Mouse (Mus musculus) hindbrain, postnatal 0 days (tissue): ENCODE data around the gene Zdhhc14. TPM values are rescaled to one million over a fixed set of nuclear protein-coding genes. Genes with fewer than 3 reads are reported as not detected.

Source experiments
- ATAC-seq: fragments of 200-750 bp; cut with Nextera tagmentation; 2 replicates; pipeline ENCODE4 v1.8.0; 2017; ENCODE audit warnings: mild to moderate bottlenecking, moderate TSS enrichment, moderate library complexity
- DNase-seq: peaks from one replicate; pipeline ENCODE4 v3.0.0-alpha.2; 2015; ENCODE audit warnings: low spot score
- H3K27ac ChIP-seq: fragments of 300-500 bp; sonication (generic); 2 replicates; pipeline ENCODE4 v1.5.1; 2014; ENCODE audit warnings: mild to moderate bottlenecking
- H3K27me3 ChIP-seq: fragments of 300-500 bp; sonication (generic); 2 replicates; pipeline ENCODE4 v1.6.1; 2014; ENCODE audit warnings: low read length, mixed read lengths; ENCODE audit not compliant: insufficient read depth
- H3K36me3 ChIP-seq: fragments of 300-500 bp; sonication (generic); 2 replicates; pipeline ENCODE4 v1.6.1; 2014; ENCODE audit warnings: low read length, mixed read lengths; ENCODE audit not compliant: insufficient read depth
- H3K4me1 ChIP-seq: fragments of 300-500 bp; sonication (generic); 2 replicates; pipeline ENCODE4 v1.6.1; 2014; ENCODE audit warnings: antibody characterized with exemption, low read length, mixed read lengths; ENCODE audit not compliant: insufficient read depth
- H3K4me2 ChIP-seq: fragments of 300-500 bp; sonication (generic); 2 replicates; pipeline ENCODE4 v1.6.1; 2014; ENCODE audit warnings: low read depth, mild to moderate bottlenecking, low read length, moderate library complexity, mixed read lengths
- H3K4me3 ChIP-seq: fragments of 300-500 bp; sonication (generic); 2 replicates; pipeline ENCODE4 v1.5.1; 2014; ENCODE audit warnings: low read length
- H3K9ac ChIP-seq: fragments of 300-500 bp; sonication (generic); replicated peaks from 2 replicates; pipeline ENCODE4 v1.6.1; 2014; ENCODE audit warnings: mild to moderate bottlenecking, low read length, moderate library complexity, mixed read lengths
- H3K9me3 ChIP-seq: fragments of 300-500 bp; sonication (generic); 2 replicates; pipeline ENCODE4 v1.6.1; 2016; ENCODE audit warnings: low read length, mixed read lengths
- CTCF ChIP-seq: IDR thresholded peaks from 2 replicates; pipeline ENCODE4 v1.5.1; 2016; ENCODE audit warnings: antibody characterized with exemption, control low read depth, low read depth
- WGBS: fragments of 180-500 bp; shearing (Covaris S2); extraction: QIAGEN DNeasy Blood & Tissue Kit; methylation state at CpG from one replicate; pipeline ENCODE4 v1.1.7; 2014; 5-methylcytosine and 5-hydroxymethylcytosine counted together
- polyA plus RNA-seq: library from polyadenylated mRNA; unstranded; fragments of >200 nt; fragmentation: Nextera tagmentation; extraction: Ambion mirVana; gene quantifications from 2 replicates; pipeline ENCODE4 v1.2.1, GENCODE M21; 2015
- total RNA-seq: library from RNA; depleted of rRNA; stranded (reverse); fragments of >200 nt; gene quantifications from 2 replicates; pipeline ENCODE4 v1.2.3, GENCODE M21; 2014

Zdhhc14 gene
- total and polyA plus RNA-seq, 2 experiments from 2014 or later = 9.7 to 20.5 TPM

GRCm38 (mm10) chr17:5536259-5537094, 44.1 kb downstream of the Zdhhc14 start:
- no peaks in the 10 kb centered on the region for H3K27me3 ChIP-seq
- ATAC-seq = peak; percentile 62
- no peaks in the 10 kb centered on the region for H3K36me3 ChIP-seq
- H3K4me3 ChIP-seq = no peak overlapping the region
- no peak for TF ChIP-seq CTCF
- 0 out of 2 replicates have a peak overlapping the region, but pooled peaks have one; percentile 11 for H3K4me2 ChIP-seq
- no peak overlapping the region for H3K9ac ChIP-seq
- DNase-seq = peak; percentile 28
- no peaks in the 10 kb centered on the region for H3K9me3 ChIP-seq
- WGBS = 62% methylated on average over 10 of the region's 12 CpGs
- H3K4me1 ChIP-seq = 0 out of 2 replicates have a peak, but pooled peaks cover 4% of the 10 kb centered on the region
- 0 out of 2 replicates have a peak overlapping the region, but pooled peaks have one; percentile 2 for H3K27ac ChIP-seq

GRCm38 (mm10) chr17:5537095-5537575, 44.8 kb downstream of the Zdhhc14 start:
- Histone ChIP-seq H3K27ac (0 out of 2 replicates have a peak overlapping the region, but pooled peaks have one; percentile 2), H3K4me2 (0 out of 2 replicates have a peak overlapping the region, but pooled peaks have one; percentile 11), H3K9me3 (no peaks in the 10 kb centered on the region), H3K4me3 (no peak overlapping the region), H3K27me3 (no peaks in the 10 kb centered on the region), H3K4me1 (0 out of 2 replicates have a peak, but pooled peaks cover 4% of the 10 kb centered on the region), H3K36me3 (no peaks in the 10 kb centered on the region), H3K9ac (no peak overlapping the region)
- ATAC-seq = peak; percentile 63
- WGBS = 35% methylated on average over 11 of the region's 11 CpGs
- DNase-seq = peak; percentile 23
- no peak for TF ChIP-seq CTCF

- Histone ChIP-seq H3K27me3 (no peaks in the 10 kb centered on the region), H3K4me1 (0 out of 2 replicates have a peak, but pooled peaks cover 5% of the 10 kb centered on the region), H3K4me3 (no peak overlapping the region), H3K36me3 (no peaks in the 10 kb centered on the region), H3K4me2 (no peak overlapping the region), H3K9ac (no peak overlapping the region), H3K9me3 (no peaks in the 10 kb centered on the region), H3K27ac (no peak overlapping the region)
- no peak for TF ChIP-seq CTCF
- DNase-seq (no peak), ATAC-seq (no peak)
- 81% methylated on average over 2 of the region's 2 CpGs for WGBS
Observed at GRCm38 (mm10) chr17:5542177-5542576, 49.8 kb downstream of the Zdhhc14 start.

- H3K36me3 ChIP-seq = no peaks in the 10 kb centered on the region
- DNase-seq (no peak), ATAC-seq (no peak)
- no peaks in the 10 kb centered on the region for H3K27me3 ChIP-seq
- H3K4me3 ChIP-seq = no peak overlapping the region
- no peak overlapping the region for H3K27ac ChIP-seq
- no peaks in the 10 kb centered on the region for H3K9me3 ChIP-seq
- 0 out of 2 replicates have a peak, but pooled peaks cover 3% of the 10 kb centered on the region for H3K4me1 ChIP-seq
- no peak for TF ChIP-seq CTCF
- no peak overlapping the region for H3K4me2 ChIP-seq
- no peak overlapping the region for H3K9ac ChIP-seq
- WGBS = 50% methylated on average over 5 of the region's 5 CpGs
Observed at GRCm38 (mm10) chr17:5544065-5544464, 51.7 kb downstream of the Zdhhc14 start.

GRCm38 (mm10) chr17:5545065-5545464, 52.7 kb downstream of the Zdhhc14 start:
- no peak for TF ChIP-seq CTCF
- Histone ChIP-seq H3K4me1 (0 out of 2 replicates have a peak, but pooled peaks cover 3% of the 10 kb centered on the region), H3K4me2 (no peak overlapping the region), H3K27me3 (no peaks in the 10 kb centered on the region), H3K4me3 (no peak overlapping the region), H3K9me3 (no peaks in the 10 kb centered on the region), H3K9ac (no peak overlapping the region), H3K27ac (no peak overlapping the region), H3K36me3 (no peaks in the 10 kb centered on the region)
- WGBS = 96% methylated on average over 2 of the region's 2 CpGs
- no peak for ATAC-seq
- no peak for DNase-seq

GRCm38 (mm10) chr17:5548546-5548945, 56.2 kb downstream of the Zdhhc14 start:
- DNase-seq (no peak), ATAC-seq (no peak)
- TF ChIP-seq CTCF = no peak
- Histone ChIP-seq H3K27ac (no peak overlapping the region), H3K9ac (no peak overlapping the region), H3K4me3 (no peak overlapping the region), H3K36me3 (no peaks in the 10 kb centered on the region), H3K27me3 (no peaks in the 10 kb centered on the region), H3K9me3 (no peaks in the 10 kb centered on the region), H3K4me1 (peaks cover 3% of the 10 kb centered on the region; the same call in 1 of the 2 replicates), H3K4me2 (no peak overlapping the region)
- WGBS = 91% methylated on average over 2 of the region's 2 CpGs
